Mouse (Mus musculus) mouse trophoblast stem cell (cell line): ENCODE measurements around the gene Gm38655.
"Not testable (repeated sequence)": the region's sequence is repeated elsewhere in the genome, so short reads cannot be mapped to it uniquely, and the experiment has no call there.

Experiments
- in situ Hi-C, 2 experiments: fragments of 300-500 bp; cut with MseI, MboI; formaldehyde crosslinking; loops; 2 replicates in 1 of 2; 3 replicates in 1 of 2; pipeline ENCODE4 v1.15.1; 2025

Gene Gm38655

DNA sequence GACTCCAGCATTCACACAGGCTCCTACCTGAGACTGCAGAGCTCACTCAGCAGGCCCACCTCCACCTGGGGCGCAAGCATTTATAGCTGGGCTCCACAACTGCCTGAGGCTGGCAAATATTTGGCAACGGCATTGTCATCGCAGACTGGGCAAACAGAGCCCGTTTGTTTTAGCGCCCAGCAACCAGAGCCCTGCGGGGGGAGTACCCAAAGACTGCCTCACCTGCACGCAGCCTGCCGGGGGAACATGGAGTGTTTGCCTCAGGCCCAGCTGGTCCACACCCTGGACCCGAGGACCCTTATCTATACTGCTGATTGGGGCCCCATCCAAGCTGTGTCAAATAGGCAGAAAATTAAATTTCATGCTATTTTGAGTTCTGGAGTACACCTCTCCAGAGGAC is at the start of gene Gm38655:
Gm38655 (minus strand) TSS at position 61 of the 400 bp plus-strand sequence.
- in situ Hi-C loops: no loop called here

DNA sequence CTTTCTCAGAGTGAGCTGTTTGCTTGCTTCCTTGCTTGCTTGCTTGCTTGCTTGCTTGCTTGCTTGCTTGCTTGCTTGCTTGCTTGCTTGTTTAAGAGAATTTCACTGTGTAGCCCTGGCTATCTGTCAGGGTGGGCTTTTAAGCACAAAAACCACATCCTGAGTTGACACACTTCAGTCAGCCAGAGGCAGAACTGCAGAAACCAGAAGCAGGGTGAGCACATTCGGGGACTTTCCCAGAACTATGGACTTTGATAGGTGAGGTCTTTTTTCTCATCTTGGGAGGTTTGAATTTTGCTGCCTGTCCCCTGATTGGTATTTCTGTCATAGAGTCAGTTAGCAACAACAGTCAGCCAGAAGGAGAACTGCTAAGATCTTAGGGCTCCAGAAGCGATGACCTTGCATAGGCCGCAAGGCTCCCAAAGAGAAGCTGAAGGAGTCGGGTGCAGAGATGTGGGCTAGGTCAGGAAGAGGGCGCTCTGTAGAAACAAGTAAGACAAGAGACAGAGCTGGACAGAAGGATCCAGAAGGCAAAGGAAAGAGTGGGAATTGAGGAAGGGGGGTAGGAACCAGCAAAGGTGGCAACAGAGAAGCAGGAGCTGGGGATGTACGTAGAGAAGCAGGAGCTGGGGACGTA is 49.4 kb upstream of the Gm38655 start:
- in situ Hi-C loops: no loop called here

DNA sequence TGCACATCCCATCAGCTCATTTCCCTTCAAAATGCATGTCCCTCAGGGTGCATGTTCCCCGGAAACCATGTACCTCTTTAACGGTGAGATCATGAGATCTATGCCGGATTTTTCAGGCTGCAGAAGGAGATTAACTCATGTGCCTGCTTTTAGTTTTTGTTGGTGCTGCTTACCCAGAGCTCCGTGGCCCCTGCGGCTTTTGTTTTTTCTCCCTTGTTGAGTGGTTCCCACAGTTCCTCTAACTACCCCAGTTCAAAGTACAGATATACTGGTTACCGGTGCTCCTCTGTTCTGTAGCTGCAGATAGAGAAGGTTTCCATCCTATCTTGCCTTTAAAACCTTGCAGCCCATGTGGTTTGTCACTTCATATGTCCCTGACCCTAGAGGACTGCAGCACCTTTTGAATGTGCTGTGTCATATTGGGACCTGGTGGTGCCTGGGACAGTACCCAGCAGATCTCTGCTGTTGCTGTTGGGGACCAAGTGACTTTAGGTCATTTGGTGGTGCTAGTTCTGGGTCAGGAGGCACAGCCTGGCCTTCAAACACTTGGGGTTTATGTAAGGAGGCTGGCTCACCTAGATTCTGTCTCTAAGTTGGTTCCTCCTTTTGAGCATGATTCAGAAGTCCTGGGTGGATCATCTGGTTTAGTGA is 47.8 kb upstream of the Gm38655 start:
- in situ Hi-C loops: no loop called here

DNA sequence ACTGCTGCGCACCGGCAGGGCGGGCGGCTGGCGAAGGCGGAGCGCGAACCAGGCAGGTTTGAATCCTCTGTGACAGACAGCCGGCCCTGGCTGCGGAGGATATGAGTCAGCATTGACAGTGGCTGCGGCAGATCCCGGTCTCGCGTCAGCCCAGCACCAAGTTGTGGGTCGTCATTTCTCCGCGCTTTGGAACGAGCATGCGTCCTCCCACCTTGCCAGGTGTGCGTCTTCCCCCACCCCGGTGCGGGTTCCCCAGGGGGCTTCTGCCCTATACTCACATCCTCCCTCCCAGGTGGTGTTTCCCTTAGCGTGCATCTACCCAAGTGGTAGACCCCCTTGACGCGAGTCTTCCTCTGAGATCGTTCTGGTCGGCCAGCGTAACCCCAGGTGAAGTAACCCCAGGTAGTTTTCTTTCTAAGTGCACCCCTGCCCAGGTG is 47.3 kb upstream of the Gm38655 start:
- in situ Hi-C loops: not testable (repeated sequence)

DNA sequence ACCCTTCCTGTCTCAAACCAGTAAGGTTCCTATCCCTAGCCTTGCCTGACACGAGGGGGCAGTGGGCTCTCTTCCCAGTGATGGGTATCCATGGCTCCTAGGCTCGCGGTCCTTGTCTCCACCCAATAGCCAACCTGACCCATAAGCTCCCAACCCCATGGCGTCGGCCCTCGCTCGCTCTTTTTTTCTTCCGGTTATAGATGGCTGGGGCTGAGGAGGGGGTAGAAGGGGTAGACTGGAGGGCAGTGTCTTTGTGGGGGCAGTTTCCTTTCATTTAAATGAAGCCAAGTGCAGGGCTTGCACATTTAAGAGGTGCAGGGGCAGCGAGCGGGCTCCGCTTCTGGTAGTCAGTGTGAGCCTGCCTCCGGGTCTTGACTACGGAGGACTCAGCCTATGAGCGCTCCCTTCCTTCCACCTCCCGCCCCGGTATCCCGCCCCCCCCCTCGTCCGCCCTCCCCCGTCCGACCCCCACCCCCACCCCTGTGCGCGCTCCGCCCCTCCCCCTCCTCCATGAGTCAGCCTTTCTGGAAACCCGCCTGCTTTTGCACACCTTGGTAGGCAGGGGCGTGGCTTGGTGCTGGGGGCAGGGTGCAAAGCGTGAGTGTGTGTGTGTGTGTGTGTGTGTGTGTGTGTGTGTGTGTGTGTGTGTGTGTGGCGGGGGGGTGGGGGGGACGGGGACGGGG is 46.7 kb upstream of the Gm38655 start:
- in situ Hi-C loops: no loop called here

DNA sequence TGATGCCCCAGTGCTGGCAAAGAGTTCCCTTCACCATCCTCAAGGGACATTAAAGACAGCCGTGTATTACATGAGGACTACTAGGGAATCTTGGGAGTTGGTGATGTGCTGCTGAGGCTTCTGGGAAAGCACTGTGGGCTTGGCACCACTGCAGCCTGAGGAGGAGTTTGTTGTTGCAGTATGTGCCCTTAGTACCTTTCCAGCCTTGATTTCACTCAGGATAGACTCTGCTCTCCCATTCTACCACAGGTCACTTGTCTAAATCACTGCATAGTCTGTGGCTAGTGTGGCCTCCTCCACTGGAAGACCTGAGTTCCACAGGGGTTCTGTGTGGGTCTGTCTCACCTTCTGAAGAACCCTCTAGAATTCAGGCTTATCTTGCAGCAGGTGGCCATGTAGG is 45.5 kb upstream of the Gm38655 start:
- in situ Hi-C loops: no loop called here

DNA sequence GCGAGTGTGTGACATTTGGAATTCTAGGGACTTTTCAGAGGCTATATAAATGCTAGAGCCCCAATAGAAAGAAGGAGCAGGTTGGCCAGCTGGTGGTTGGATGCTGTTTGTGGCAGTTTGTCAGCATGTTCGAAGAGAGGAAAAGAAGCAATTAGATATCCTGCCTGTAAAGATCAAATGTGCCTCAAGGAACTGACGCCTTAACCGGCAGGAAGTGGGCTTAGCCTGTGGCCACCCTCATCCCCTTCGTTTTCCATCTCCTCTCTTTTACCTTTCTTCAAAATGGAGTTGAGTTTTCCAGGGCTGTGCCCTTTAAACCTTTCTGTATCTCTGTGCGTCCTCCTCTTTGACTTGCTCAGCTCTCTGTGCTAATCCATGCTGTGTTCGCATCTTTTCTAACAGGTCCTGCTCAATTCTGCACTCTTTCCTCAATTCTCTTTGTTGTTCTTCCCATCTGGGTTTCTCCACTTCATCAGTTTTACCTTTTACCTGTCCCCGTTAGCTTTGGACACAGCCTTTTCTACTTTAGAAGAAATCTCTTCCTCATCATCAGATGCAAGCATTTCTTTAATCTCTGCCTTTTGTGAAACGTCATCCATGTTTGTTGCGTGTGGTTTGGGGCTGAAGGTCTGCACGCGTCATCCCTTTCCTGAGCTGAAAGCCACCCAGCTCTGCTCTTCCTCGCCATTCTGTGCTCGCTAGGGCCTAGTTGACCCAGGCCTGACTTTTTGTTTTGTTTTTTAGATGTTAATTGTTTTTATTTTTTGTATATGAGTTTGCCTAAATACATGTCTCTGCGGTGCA is 44.4 kb upstream of the Gm38655 start:
- in situ Hi-C loops: no loop called here

DNA sequence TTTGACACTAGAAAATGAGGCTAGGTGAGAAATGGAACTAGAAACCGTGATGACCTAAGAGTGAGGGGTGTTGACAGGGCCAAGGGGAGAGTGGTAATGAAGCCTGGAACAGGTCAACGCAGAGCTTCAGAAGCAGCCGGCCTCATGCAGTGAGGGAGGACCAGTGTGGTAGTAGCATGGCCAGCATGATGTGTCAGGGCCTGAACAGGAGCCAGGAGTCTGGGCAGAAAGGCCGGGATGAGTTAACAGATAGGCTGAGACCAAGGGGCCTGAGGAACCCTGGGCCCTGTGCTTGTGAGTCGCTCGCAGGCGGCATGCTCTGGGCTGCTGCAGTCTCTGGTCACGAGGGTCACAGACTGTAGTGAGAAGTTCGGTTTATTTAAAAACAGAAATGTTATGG is 43.7 kb upstream of the Gm38655 start:
- in situ Hi-C loops: no loop called here

DNA sequence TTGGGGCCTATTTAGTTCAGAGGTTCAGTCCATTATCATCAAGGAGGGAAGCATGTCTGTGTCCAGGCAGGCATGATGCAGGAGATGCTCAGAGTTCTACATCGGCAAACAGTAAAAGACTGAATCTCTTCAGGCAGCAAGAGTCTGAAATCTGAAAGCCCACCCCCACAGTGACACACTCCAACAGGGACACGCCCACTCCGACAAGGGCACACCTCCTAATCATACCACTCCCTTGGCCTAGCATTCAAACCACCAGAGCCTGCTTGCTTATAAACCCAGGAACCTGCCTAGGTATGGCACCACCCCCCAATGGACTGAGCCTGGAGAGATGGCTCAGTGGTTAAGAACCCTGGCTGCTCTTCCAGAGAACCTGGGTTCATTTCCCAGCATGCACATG is 40.2 kb upstream of the Gm38655 start:
- in situ Hi-C loops: no loop called here

DNA sequence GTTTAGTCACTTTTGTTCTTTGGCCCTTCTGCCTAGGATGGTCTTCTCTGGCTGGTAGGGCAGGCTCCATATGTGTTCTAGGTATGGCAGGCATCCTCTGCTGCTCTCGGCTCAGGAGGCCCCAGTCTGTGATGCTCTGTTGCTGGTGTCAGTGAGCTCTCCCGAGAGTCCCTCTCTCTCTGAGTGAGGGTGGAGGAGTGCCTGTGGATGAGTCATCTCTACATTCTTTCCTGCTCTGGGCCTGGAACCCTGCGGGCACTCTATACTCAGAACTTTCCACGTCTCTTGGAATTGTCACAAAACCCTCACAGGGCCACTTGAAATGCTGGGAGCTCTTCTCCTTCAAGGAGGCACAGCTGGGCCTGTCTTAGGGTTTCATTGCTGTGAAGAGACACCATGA is 36.4 kb upstream of the Gm38655 start:
- in situ Hi-C loops: no loop called here

DNA sequence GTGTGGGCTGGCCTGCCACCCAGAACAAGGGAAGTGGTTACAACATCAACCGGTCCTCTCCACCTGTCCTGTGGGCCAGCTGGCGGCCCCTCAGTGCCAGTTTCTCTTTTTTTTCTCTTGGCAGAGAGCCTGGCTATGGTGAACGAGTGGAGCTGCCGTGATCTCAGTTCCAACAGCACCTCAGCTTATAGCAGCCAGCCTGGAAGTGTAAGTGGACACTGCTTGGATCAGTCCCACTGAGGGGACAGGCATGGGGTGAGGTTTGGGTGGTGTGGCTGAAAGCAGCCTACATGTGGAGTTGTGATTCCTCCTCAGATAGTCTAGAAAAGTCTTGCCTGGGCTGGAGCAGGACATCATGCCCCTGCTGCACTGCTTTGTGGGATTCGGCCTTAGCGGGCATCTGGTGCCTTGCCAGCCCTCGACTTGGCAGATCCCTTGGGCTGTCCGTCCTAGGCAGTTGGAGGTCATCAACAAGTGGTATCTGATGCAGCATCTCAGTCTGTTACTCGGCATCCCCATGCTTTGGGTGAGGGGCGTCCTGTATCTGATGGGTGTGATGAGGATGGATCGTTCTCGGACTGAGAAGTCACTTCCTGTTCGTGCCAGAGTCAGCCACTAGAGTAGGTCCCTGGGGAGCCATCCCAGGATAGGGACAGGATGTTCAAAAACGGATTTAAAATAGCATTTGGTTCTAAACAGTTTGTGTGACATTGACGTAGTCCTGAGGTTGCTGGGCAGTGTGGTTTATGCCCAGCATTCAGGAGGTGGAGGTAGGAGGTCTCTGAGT is 35.6 kb upstream of the Gm38655 start:
- in situ Hi-C loops: no loop called here

DNA sequence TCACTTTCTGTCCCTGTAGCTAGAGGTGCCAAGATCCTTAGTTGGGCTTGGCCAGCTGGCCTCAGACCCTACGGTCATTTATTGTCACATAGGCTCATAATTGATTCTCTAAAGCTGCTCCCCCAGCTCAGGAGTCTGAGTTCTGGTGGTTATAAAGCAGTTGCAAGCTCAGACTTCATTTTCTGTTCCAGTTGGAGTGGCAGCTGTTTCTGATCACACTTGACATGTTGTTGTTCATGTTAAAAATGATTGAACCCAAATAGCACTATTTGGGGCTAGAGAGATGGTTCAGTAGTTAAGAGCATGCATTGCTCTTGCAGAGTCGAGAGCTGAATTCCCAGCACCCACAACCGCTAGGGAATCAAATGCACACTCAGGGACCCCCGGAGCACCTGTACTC is 34.7 kb upstream of the Gm38655 start:
- in situ Hi-C loops: no loop called here

DNA sequence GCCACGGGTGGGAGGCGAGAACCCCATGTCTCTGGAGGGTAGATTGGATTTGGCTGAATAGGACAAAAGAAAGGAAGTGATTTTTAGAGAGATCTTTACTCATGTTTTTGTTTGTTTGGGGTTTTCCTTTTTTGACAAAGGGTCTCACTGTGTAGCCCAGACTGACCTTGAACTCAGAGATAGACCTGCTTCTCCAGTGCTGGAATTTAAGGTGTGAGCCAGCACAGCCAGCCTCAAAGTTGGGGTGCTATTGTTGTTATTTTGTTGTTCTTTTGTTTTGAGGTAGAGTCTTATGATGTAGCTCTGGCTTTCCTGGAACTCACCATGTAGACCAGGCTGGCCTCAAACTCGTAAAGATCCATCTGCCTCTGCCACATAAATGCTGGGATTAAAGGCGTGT is 27.1 kb upstream of the Gm38655 start:
- in situ Hi-C loops: no loop called here

DNA sequence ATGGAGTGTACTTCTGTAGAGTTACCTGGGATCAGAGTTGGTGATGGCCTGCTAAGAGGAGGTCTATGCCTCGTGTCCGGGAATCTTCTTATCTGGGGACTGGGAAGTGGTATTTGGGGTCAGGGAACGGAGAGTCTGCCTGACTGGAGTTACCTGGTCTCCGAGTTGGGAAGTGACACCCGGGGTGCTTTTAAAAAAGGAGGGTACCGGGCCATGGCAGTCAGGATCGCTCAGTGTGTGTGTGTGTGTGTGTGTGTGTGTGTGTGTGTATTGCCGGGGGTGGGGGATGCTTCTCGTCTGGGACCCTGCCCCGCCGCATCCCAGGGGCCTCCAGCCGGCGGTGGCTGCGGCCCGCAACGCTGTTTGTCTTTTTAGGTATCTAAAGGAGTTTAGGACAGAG is 13.8 kb upstream of the Gm38655 start:
- in situ Hi-C loops: no loop called here

DNA sequence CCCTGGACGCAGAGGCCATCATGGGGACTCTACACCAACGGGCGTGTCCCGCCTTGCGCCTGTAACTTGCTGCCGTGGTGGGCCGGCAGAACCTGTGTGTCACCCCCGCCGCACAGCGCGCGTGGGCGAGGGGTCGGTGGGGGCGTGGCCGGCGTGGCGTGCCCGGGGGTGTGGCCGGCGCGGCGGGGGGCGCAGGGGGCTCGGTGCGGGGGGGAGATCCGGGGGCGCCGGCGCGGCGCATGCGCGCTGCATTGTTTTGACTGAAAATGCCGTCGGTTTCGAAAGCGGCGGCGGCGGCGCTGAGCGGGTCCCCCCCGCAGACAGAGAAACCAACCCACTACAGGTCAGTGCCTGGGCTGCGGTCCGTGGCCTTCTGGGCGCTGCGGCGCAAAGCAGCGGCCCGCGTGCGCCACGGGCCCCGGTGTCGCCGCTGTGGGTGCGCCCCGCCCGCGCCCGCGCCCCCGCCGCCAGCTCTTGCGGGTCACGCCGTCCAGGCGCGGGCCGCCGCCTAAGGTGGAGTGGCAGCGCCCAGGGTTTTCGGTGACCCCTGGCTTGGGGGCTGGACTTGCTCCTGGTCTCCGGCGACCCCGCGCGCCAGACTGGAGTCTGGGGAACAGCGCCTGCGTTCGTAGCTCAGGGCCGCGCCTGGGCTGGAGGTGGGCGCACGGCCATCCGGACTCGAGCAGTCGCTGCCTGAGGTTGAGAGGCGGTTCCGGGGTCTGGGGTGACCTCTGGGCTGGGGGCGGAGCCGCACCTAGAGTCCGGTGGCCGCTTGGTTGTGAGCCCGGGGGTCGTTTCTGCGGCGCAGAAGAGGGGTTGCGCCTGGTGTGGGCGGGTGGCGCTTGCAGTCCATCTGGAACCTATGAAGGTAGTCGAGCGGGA is 13.1 kb upstream of the Gm38655 start, which contains the start of gene Unkl:
Unkl (plus strand) TSS at position 248 of the 882 bp plus-strand sequence.
- in situ Hi-C loops: no loop called here

DNA sequence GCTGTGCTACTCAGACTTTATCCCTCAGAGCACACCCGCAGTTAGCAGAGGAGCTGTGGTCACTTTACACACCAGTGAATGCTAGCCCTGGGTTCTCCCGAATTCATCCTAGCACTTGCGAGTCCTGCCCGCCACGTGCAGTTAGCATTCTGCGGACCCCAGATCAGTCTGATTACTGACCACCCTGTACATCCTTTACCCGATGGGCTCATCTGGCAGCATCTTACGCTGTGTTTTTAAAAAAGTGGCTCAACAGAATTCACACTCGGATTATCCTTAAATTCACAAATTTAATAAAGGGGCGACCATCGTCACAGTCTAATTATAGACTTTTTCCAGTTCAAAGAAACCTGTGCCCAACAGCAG is 12.5 kb upstream of the Gm38655 start:
- in situ Hi-C loops: no loop called here

DNA sequence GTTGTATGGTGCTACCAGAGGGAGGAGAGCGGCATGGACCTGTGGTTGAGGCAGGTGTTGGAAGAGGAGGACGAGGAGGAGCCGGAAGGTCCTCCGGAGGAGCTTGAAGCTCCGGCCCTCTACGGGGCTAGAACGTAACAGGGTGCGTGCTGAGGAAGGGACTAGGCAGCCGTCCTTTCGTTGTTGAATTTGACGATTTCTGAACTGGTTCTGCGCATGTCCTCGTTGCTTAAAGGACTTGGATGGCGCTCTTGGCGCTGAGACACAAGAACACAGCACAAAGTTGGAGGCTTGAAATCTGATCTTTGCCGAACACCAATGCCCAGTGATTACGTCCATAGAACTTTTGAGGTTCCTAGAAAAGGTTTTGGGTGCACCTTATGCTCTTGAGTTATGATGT is 9.7 kb upstream of the Gm38655 start:
- in situ Hi-C loops: no loop called here

DNA sequence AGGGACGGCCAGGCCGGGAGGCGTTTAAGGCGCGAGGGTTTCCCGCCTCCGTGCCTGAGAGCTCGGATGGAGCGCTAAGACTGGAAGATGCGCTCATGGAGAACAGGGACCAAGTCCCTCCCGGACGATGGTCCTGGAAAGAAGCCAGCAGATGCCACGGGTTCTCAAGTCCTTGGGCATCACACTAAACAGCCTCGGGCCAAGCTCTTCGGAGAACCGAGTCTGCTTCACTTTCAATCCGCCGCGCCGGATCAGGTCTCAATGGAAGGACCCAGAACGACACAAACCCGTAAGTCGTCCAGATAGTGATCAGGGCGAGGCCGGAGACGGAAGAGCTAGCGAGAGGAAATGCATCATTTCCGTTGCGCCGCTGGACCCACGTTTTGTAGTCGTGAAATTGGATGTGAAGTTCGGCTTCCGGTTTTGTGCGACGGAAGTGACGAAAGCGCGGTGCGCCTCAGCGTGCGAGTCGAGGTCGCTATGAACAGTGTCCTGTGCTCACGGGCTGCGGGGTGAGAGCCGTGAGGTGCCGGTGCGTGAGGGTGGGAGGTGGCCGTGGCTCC is 8.9 kb upstream of the Gm38655 start, which contains the start of gene BC003965:
BC003965 (plus strand) TSS at position 426 of the 563 bp plus-strand sequence.
- in situ Hi-C loops: no loop called here

DNA sequence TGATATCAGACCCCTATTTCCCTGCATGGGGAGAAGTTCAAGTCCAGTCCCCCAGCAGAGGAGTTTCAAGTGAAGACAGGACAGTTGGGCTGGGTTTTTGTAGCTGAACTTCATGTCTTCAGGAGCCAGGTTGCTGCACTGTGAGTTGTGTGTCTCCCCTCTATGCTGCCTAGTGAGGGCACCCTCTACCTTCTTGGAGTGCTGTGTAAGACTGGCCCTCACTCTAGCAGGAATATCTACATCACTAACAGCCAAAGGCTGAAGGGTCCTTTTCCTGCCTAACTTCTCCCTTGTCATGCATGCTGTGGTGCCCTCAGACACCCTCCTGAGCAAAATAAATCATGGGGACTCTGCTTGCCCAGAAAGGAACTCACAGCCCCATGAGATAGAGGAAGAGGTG is 8.0 kb upstream of the Gm38655 start:
- in situ Hi-C loops: no loop called here

DNA sequence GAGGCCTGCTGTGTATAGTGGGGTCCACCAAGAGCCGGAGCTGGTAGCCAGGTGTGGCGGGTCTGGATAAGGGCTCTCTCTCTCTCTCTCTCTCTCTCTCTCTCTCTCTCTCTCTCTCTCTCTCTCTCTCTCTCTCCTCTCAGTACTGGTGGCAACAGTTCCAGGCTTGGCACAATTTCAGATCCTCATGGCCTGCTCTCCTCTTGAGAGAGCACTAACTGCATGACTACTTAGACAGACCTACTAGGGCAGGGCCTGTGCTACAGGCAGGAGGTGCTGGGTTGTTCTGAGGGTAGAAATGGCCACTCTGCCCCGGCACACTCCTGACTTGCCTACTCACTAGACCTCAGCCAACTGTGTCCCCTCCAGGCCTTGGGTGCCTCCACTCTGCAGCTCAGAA is 2.7 kb downstream of the Gm38655 start:
- in situ Hi-C loops: no loop called here
